Mouse (Mus musculus): ENCODE measurements around the gene Bcor.

Gene Bcor

GRCm38 (mm10) chrX:12065782-12066181 is 94.4 kb downstream of the Bcor start:
- no peak for DNase-seq (ENCODE audit: low spot score in 2 of 2)

- DNase-seq (ENCODE audit: low spot score in 2 of 2) = no peak
These were observed 97.3 kb downstream of the Bcor start for GRCm38 (mm10) chrX:12062932-12063260.

GRCm38 (mm10) chrX:12062121-12062931 is 97.8 kb downstream of the Bcor start:
- no peak for DNase-seq (ENCODE audit: low spot score in 2 of 2)

GRCm38 (mm10) chrX:12060848-12061247 is 99.3 kb downstream of the Bcor start:
- no peak for DNase-seq (ENCODE audit: low spot score in 2 of 2)

- no peak for DNase-seq (ENCODE audit: low spot score in 2 of 2)
These were observed 102.9 kb downstream of the Bcor start for GRCm38 (mm10) chrX:12057210-12057609.

GRCm38 (mm10) chrX:12053315-12053914 is 106.7 kb downstream of the Bcor start:
- no peak for DNase-seq (ENCODE audit: low spot score in 2 of 2)

GRCm38 (mm10) chrX:12052651-12053050 is 107.5 kb downstream of the Bcor start:
- no peak for DNase-seq (ENCODE audit: low spot score in 2 of 2)

- no peak for DNase-seq (ENCODE audit: low spot score in 2 of 2)
These were observed 111.4 kb downstream of the Bcor start for GRCm38 (mm10) chrX:12048721-12049120.

- no peak for DNase-seq (ENCODE audit: low spot score in 2 of 2)
These were observed 112.0 kb downstream of the Bcor start for GRCm38 (mm10) chrX:12048166-12048565.

GRCm38 (mm10) chrX:12047223-12047911 is 112.8 kb downstream of the Bcor start:
- no peak for DNase-seq (ENCODE audit: low spot score in 2 of 2)

- no peak for DNase-seq (ENCODE audit: low spot score in 2 of 2)
These were observed 113.5 kb downstream of the Bcor start for GRCm38 (mm10) chrX:12046676-12047075.

- no peak for DNase-seq (ENCODE audit: low spot score in 2 of 2)
These were observed 116.8 kb downstream of the Bcor start for GRCm38 (mm10) chrX:12043352-12043751.

- DNase-seq (ENCODE audit: low spot score in 2 of 2) = no peak
These were observed 118.7 kb downstream of the Bcor start for GRCm38 (mm10) chrX:12041453-12041852.

GRCm38 (mm10) chrX:12014726-12015464 is 145.3 kb downstream of the Bcor start:
- DNase-seq (ENCODE audit: low spot score in 2 of 2) = no peak

- DNase-seq (ENCODE audit: low spot score in 2 of 2) = no peak
These were observed 149.5 kb downstream of the Bcor start for GRCm38 (mm10) chrX:12010660-12011059.

- no peak for DNase-seq (ENCODE audit: low spot score in 2 of 2)
These were observed 151.1 kb downstream of the Bcor start for GRCm38 (mm10) chrX:12009046-12009445.

GRCm38 (mm10) chrX:12007832-12008540 is 152.2 kb downstream of the Bcor start:
- no peak for DNase-seq (ENCODE audit: low spot score in 2 of 2)

GRCm38 (mm10) chrX:12006882-12007753 is 153.0 kb downstream of the Bcor start:
- peak; percentile 62 to 79 for DNase-seq (ENCODE audit: low spot score in 2 of 2)

GRCm38 (mm10) chrX:12006031-12006881 is 153.9 kb downstream of the Bcor start:
- DNase-seq (ENCODE audit: low spot score in 2 of 2) = peak; percentile 56 to 79
